Mouse (Mus musculus): Measurements from ENCODE around the gene Lce1f.
"Not testable (repeated sequence)": the region's sequence is repeated elsewhere in the genome, so short reads cannot be mapped to it uniquely, and the experiment has no call there.

The Lce1f gene

GRCm38 (mm10) chr3:92720250-92720649 is at the start of gene Lce1f:
Gene Lce1f, minus strand, starts transcription at chr3:92720350.
- DNase-seq (ENCODE audit: low spot score): no peak

- DNase-seq (ENCODE audit: low spot score): no peak
Observed at GRCm38 (mm10) chr3:92764965-92765364, 44.8 kb upstream of the Lce1f start, which contains the start of gene Lce1h. Gene Lce1h, minus strand, starts transcription at chr3:92765065.

- peak; percentile 4 for DNase-seq (ENCODE audit: low spot score)
Observed at GRCm38 (mm10) chr3:92753197-92753596, 33.0 kb upstream of the Lce1f start.

GRCm38 (mm10) chr3:92752238-92752637 is 32.1 kb upstream of the Lce1f start, which contains the start of gene Lce1g:
Gene Lce1g, minus strand, starts transcription at chr3:92752338.
- DNase-seq (ENCODE audit: low spot score): no peak

- DNase-seq (ENCODE audit: low spot score): no peak
Observed at GRCm38 (mm10) chr3:92738996-92739395, 18.8 kb upstream of the Lce1f start, which contains the start of gene Gm38119. Gene Gm38119, minus strand, starts transcription at chr3:92739096.

- no peak for DNase-seq (ENCODE audit: low spot score)
Observed at GRCm38 (mm10) chr3:92722631-92723030, 2.5 kb upstream of the Lce1f start.

- DNase-seq (ENCODE audit: low spot score): peak; percentile 3
Observed at GRCm38 (mm10) chr3:92715122-92715521, 5.0 kb downstream of the Lce1f start.

- no peak for DNase-seq (ENCODE audit: low spot score)
Observed at GRCm38 (mm10) chr3:92708974-92709373, 11.2 kb downstream of the Lce1f start, which contains the start of gene Lce1e. Gene Lce1e, minus strand, starts transcription at chr3:92709074.

GRCm38 (mm10) chr3:92694613-92695012 is 25.5 kb downstream of the Lce1f start:
- DNase-seq (ENCODE audit: low spot score): no peak

- DNase-seq (ENCODE audit: low spot score): no peak
Observed at GRCm38 (mm10) chr3:92691688-92692087, 28.5 kb downstream of the Lce1f start.

- not testable (repeated sequence) for DNase-seq (ENCODE audit: low spot score)
Observed at GRCm38 (mm10) chr3:92689154-92689553, 31.0 kb downstream of the Lce1f start.

GRCm38 (mm10) chr3:92687110-92687509 is 33.0 kb downstream of the Lce1f start, which contains the start of gene Lce1d:
Gene Lce1d, minus strand, starts transcription at chr3:92687210.
- no peak for DNase-seq (ENCODE audit: low spot score)

- DNase-seq (ENCODE audit: low spot score): no peak
Observed at GRCm38 (mm10) chr3:92678947-92679346, 41.2 kb downstream of the Lce1f start, which contains the start of gene Lce1c. Gene Lce1c, plus strand, starts transcription at chr3:92679247.

GRCm38 (mm10) chr3:92670215-92670614 is 49.9 kb downstream of the Lce1f start, which contains the start of gene Lce1a2:
Gene Lce1a2, minus strand, starts transcription at chr3:92670315.
- DNase-seq (ENCODE audit: low spot score): no peak

All from embryo, embryonic 10.5 days (tissue).